Mouse (Mus musculus) ES-CJ7 (cell line): ENCODE measurements at regions not wholly inside any gene's neighbourhood (a gene's known extent, or its start where the extent isn't known, plus 50 kb on each side); places are given as distances from the start of the nearest gene placed in this dataset.
A peak's percentile ranks its signal among the peaks of the same experiment; 100 is the strongest.

Source experiments
- DNase-seq: peaks from one replicate; pipeline ENCODE4 v3.0.0; 2011; ENCODE audit warnings: low read depth, low spot score

- DNase-seq, result no peak
These were observed 206.9 kb upstream of the Pfkp start for GRCm38 (mm10) chr13:6855199-6856148.

DNA sequence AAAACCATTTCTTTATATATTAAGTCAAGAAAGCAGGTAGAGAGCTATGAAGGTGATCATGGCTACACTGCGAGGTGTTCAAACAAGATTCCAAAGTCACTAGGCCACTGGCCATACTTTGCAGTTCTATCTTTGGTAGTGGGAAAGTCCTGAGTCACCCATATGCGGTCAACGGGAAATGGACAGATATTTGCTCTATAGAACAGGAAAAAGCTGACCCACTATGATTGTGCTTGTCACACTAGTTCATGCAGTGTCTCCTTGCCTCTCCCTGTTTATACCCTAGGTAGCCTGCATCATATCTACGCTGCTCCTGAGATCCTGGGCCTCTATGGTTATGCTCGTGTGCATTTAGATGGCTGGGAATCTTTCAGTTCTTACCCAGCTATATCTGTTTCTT, 188.9 kb upstream of the Pfkp start:
- DNase-seq, result no peak

- DNase-seq, result no peak
These were observed 188.5 kb upstream of the Pfkp start for GRCm38 (mm10) chr13:6837075-6837422.

- peak; percentile 78 for DNase-seq
These were observed 187.9 kb upstream of the Pfkp start for GRCm38 (mm10) chr13:6836351-6837074.

DNA sequence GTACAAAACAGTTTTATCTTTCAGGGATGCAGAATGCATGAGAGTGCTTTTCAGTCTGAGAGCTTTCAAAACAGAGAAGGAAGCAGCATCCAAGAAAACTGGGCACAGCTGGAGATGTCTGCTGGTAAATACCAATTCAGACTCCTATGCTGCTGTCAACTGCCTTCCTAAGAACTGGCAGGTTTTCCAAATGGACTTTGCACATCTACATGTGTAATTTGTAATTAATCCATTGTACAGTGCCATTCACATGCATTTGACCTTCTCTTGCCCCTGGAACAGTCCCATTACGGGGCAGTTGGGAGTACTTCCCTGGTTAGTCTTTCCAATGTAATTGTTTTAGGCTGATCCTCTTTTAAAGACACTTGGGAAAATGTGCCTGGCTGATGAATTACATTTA, 181.3 kb upstream of the Pfkp start:
- peak; percentile 21 for DNase-seq

GRCm38 (mm10) chr13:6829346-6829745, 180.8 kb upstream of the Pfkp start:
- DNase-seq, result no peak

- DNase-seq, result peak; percentile 54
These were observed 180.2 kb upstream of the Pfkp start for GRCm38 (mm10) chr13:6828601-6829330.

GRCm38 (mm10) chr13:6802243-6803157, 153.9 kb upstream of the Pfkp start:
- no peak for DNase-seq

DNA sequence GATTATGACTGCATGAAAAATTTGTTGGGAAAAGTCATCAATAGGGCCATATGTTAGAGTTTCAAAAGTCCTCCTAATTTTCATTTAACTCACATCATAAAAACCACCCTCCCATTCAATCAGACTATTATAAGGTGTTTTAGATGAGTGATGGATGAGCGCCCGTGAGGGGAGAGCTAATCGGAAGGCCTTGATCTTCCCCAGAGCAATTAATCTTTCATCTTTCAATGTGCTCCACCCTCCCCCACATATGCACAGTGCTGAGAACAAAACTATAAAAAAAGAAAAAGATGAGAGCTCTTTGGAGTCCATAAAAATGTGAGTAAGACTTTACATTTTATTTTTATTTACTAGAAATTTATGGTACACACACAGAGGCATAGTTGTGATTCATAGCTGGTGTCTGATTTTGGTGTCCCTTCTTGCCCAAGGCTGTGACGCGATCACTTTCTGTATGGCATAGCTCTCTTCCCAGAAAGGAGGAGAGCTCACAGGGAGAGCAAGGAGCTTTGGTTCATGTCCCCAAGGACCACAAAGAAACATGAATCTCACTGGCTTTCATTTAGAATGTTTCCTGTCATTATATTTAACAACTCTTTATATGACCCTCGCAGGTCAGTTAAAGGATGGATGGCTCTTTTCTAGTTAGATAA, 119.5 kb upstream of the Pfkp start:
- DNase-seq, result no peak

- DNase-seq, result peak; percentile 48
These were observed 108.6 kb upstream of the Pfkp start for GRCm38 (mm10) chr13:6757151-6757550.

DNA sequence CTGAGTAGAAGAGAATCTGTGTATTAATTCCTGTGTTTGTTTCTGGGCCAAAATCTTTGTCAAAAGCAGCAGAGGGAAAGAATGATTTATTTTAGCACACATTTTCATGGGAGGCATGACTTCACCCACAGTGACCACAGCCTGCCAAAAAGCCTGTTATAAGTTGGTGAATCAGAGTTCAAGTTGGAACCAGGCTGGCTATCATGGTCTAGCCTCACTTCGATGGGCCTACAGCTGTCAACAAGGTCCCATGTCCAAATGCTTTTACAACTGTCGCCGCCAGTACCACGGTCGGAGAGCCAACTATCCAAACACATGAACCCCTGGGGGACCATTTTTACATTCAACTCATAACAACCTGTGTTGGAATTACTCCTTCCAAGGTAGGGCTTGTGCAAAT, 103.0 kb upstream of the Pfkp start:
- no peak for DNase-seq

- no peak for DNase-seq
These were observed 102.6 kb upstream of the Pfkp start for GRCm38 (mm10) chr13:6751149-6751548.

DNA sequence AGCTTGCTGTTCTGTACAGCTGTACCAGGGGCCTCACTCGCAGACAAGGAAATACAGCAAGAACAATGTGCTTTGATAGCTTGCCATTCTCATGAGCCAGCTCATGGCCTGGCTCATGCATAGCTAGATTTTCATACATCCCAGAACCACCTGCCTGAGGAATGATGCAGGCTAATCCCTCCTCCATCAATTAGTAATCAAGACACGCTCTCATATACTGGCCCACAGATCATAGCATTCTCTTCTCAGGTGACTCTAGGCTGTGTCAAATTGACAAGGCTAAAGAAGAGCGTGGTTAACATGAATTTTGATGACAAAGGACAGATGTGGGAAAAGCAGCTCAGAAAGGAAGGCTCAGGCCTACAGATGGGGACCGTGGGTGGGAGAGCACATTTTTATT, 93.3 kb upstream of the Pfkp start:
- DNase-seq, result no peak

DNA sequence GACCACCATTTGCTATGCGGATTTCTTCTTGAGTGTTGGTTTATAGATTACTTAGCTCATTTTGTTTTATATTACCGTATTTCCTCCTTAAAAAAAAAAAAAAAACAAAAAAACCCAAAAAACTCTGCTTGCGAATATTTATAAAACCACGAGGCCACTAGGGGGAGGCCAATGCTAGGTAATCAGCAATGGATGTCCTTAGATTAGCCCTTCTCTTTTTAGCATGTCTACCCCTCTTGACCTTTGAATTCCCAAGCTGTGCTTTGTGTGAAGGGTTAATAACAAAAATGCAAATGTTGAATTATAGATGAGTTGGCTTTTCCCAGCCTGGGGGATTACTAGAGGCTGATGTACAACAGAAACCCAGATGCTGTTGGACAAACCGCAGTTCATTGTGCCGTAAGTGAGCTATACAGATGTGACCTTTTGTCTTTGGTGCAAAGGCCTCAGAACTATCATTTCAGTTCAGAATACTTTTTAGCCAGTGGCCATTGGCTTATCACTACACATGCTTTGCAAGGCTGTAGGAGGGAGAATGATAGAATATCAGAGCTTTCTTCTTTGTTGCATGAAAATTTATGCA, 88.5 kb upstream of the Pfkp start:
- peak; percentile 19 for DNase-seq
